Mouse (Mus musculus) kidney, postnatal 10 days (tissue): Measurements from ENCODE around the gene Rgs14.

Experiments
- DNase-seq: peaks from one replicate; pipeline ENCODE4 v3.0.0; 2021; ENCODE audit warnings: mixed read lengths

The Rgs14 gene

DNA sequence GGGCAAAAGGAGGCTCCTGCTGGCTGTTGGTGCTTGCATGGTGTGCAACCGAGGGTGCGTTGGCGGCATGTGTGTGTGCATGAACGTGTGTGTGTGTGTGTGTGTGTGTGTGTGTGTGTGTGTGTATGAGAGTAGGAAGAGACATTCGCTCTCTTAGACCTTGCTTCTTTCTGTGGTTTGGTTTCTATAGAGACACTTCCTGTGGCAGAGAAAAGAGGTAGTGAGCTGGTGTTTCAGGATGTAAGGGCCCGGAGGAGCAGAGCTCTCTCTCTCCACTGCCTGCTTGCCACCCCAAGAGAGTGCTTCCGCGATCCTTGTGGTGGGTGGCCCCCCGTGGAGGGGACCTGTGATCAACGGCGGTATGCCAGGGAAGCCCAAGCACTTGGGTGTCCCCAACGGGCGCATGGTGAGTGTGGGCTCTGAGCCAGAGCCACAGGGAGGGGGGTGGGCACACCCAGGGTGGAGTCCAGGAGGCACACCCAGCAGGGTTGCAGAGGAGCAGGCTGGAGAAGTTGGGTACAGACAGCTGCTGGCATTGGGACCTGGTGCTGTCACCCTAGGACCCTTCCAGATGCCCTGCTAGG, at the start of gene Rgs14:
Gene Rgs14 (plus strand): TSS at position 202 of the 584 bp plus-strand sequence.
- peak; percentile 24 for DNase-seq

DNA sequence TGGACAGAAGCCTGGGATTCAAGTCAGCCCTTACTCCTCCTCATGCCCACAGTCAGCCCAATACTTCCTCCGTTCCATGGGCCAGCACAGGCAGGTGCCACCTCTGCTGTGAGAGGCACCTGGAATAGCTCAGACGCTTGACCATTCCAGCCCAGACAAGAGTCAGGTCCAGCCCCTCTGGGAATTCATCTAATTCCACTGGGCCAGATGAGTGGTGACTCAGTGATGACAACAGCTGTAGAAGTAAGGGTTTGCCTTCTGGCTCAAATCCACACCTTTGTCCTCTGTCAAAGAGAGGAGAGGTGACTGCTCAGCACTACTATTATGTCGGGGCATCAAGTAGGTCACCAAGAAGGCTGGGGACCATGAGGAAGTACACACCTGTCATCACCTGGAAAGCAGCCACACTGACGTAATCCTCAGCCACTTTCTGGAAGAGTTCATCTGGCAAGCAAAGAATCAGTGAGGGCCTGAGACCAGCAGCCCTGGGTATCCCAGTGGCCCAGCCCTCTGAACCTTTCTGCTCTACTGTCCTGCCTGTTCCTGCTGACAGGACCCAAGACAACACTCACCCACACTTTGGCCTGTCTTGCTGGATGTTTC, 49.5 kb upstream of the Rgs14 start, which contains the start of gene Prelid1:
Gene Prelid1 (plus strand): TSS at position 570 of the 603 bp plus-strand sequence.
- no peak for DNase-seq

DNA sequence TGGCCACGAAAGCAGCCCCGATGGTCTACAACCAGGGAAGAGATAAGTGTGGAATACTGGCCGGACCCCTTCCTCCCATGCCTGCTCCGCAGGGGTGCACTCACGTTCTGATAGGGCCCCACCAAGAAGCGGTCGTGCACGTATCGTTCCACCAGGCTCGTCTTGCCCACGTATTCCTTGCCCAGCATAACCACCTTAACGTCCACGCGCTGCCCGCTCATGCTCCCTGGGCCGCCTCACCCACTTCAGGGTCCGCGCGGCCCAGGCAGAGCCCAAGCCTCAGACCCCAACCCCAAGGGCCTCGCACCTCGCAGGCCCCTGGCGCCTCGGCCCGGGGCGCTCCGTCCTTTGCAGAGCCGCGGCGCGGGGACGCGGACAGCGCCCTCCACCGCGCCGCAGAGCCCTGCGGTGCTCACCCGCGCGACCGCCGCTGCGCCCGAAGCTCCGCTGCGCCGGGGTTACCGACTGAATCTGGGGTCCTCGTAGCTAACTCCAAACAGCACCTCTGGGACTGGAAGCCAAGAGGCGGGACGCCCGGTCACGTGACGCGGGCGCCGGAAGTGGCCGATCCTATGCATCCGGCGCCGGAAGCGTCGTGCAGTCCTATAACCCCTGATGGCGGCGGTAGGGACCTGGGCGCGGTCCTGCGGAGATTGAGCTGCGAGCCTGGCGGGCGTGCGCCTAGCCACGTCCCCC, 48.0 kb upstream of the Rgs14 start, which contains the start of gene Rab24:
Gene Rab24 (minus strand): TSS at position 513 of the 696 bp plus-strand sequence.
- DNase-seq: peak; percentile 95

DNA sequence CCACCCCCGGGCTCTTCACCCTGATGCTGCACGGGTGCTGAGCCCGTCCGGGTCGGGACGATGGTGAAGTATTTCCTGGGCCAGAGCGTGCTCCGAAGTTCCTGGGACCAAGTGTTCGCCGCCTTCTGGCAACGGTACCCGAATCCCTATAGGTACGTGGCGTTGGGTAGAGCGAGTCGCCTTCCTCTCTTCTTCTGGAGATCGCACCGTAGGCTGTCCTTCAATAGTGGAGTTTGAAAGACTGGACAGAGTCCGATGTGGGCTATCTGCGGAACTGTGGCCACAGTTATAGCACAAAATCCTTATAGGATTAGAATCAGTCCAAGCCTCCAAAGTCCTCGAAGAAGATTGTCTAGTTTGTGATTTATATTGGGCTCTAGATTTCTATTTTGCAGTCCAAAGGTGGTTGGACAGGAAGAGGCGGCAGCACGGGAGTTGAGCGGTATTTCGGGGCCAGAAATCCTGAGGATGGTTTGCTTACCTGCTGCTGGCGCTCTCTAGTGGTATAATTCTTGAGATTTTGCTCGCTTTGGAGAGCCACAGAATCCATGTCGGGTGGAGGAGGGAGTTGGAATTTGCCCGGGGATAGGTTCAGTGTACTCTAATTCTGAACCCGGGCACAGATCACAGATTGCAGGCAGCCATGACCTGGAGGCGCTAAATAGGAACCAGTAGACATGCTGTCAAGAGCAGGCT, 47.3 kb upstream of the Rgs14 start:
- DNase-seq: peak; percentile 64

DNA sequence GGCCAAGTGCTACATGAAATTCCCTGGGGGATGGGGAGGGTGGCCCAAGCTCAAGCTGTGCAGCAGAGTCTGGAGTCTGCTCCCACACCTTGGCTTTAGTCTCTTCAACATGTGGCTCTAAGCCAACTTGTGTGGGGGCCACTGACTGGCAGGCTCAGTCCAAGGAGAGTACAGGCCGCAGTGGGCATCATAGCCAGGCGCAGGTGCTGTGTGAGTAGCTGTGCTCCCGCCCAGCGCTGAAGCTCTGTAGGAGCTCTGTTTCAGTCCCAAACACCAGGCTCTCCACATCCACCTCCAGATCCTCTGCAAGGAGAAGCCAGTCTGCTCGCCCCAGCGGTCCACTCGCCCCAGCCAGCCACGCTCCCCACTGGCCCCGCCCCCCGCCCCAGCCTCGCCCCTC, 43.9 kb upstream of the Rgs14 start:
- DNase-seq: peak; percentile 50

DNA sequence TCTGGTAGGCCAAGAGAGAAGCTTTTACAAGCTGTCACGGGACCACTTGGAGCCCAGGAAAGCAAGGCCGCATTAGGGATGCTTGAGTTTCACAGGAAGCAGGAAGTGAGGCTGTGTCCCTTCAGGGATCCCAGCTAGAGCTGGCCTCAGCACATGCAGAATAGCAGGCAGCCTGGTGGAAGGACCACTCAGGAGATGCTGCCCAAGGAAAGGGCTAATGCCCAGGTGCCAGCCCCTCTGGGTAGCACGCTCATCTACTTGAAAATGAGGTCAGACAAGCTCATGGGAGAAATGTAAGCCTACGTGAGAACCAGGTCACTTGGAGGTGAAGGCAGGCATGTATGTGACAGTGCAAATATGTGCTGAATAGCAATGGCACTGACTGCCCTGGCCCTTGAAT, 42.4 kb upstream of the Rgs14 start:
- no peak for DNase-seq

DNA sequence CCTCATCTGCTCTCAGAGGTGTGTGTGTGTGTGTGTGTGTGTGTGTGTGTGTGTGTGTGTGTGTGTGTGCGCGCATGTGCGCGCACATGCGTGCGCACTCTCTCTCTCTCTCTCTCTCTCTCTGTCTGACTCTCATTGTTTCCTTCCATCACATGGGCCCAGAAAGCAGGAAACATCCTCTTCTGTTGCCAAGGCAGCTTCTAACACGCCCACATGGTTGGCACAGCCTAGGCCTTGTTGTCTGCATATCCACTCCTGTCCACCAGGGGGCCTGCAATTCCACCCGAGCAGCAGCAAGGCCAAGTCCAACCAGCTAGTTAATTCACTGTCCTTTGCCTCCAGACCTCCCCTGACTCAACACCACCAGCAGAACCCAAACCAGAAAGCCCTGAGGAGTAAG, 41.9 kb upstream of the Rgs14 start:
- DNase-seq: peak; percentile 87

DNA sequence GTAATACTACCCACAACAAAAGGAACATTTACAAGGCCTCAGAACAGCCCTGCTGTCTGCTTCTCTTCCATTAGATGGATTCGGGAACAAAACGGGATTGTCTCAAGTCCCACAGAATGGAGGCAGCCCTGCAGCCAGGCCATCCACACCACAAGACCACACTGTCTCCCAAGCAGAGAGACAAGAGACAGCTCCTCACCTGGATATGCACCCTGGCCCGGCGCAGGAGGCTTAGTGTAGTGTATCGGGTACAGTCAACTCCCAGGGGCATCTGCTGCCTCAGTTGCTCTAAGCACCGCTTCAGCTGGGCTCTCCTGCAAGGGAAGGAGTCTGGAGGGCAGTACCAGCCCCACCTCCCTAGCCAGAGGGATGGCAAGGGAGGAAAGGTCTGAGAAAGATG, 41.4 kb upstream of the Rgs14 start:
- DNase-seq: no peak

DNA sequence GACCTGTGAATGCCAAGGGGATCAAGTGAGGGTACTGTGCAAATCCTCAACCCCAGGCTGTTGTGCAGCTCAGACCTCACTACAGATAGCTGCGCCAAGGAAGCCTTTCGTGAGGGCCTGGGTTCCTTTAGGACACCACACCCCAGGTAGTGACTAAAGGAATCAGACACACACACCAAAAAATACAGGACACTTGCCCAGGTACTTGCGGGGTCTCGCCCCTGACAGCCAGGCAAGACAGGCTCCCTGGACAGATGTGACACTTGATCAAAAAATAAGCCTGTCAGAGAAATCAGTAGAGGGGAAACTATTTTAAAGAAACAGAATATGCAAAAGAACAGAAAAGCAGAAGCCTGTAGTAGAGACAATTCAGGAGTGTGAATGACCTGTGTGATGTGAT, 40.9 kb upstream of the Rgs14 start:
- DNase-seq: no peak

DNA sequence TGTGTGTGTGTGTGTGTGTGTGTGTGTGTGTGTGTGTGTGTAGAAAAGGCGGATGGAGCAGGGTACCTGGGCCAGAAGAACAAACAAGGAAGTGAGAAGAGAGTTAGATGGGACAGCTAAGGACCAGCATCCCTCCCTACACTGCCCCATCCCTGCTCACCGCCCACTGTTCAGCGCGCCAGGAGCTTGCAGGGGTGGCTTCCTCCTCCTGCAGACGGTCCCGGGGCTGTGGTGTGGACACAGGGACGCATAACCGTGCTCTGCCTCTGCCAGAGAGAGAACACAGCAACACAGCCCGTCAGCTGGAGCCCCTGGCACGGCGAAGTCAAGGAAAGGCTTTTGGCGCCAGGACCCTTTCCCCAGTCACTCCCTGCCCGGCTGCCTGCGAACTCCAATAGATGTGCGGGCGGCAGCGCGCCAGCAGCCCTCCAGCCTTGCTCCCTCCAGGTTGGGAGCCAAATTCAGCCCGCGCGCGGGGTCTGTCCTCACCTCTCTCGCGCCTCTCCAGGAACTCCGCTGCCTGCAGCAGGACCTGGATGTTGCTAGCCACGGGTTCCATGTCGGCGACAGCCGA, 40.3 kb upstream of the Rgs14 start:
- DNase-seq: no peak

DNA sequence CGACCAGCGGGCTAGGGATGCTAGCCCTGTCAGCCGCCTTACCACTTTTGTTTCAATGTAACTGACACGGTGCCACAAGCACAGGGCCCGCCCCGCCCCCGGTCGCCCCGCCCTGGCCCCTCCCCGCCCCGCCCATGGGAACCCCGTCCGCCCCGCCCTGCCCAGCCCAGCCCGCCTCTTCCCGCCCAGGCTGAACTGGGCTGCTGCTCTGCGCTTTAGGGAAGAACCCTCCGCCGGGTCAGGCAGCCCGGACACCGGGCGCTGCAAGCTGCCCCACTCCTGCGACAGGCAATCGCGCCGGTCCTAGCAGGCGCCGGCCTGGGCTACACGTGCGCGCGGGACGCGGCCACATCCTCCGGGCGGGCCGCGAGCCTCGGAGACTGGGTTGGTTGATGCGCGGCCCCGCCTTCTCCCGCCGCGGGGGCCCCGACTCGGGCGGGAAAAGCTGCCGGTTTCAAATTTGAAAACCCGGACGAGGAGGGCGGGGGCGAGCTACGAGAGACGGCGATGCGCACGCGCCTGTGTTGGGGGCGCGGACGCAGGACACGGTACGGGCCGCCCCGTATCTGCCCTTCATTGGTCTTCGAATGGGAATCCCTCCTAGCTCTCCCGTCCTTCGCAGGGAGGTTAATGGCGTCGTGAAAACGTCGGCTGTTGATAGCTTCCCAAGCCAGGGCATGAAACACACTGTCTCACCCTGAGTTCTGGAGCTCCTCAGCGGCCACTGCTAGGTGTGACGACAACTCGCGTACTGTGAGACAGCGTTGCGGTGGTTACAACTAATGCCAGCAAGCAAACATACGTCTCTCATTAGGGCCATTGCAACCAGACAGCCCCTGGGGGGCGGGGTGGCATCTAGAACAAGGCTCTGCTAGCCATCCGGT, 39.6 kb upstream of the Rgs14 start, which contains the start of gene Mxd3:
Gene Mxd3 (minus strand): TSS at position 141 of the 884 bp plus-strand sequence.
- DNase-seq: peak; percentile 91

DNA sequence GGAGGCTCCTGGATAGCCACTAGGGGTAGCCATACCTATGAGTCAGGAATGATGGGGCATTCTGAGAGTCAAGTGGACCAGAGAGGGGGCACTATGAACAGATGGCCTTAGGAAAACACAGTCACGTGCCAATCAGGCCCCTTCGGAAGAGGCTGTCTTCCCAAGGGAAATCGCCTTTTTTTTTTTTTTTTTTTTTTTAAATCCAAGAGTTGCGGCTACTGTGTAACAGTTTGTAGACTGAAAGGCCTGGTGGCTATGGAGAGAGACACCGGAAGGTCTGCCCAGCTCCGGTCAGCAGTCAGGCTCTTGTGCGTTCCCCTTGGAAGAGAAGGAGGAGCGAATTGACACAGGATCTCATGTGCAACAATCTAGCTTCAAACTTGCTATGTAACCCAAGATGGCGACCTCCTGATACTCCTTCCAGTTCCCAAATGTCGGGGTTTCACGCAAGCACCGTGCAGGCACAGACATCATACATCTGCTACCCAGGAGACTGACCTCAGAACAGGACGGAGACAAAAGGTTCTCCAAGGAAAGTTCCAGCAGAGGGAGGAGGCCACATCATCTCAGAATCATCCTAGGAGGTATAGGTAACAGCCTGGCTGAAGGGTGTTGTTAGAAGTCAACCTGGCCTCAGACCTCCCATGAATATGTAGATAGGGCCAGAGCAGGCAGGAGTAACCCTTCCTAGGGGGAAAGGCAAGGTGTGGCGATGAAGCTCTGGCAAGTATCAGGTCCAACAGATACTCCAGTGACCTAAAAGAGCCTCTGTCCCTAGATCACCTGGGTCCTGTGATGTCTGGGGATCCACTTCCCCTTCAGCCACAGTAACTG, 38.7 kb upstream of the Rgs14 start:
- DNase-seq: no peak

DNA sequence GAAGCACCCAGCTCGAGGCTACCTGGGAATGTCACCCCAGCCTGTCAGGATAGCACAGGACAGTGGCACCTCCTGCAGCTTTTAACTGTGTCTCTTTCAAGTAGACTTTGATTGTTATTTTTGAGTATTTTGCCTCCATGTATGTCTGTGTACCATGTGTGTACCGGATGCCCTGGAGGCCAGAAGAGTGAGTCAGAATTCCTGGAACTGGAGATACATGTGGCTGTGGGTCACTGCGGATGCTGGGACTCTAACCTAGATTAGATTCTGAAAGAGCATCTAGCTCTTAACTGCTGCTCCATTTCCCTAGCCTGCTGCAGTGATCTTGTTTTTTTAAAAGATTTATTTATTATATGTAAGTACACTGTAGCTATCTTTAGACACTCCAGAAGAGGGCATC, 37.2 kb upstream of the Rgs14 start:
- no peak for DNase-seq

DNA sequence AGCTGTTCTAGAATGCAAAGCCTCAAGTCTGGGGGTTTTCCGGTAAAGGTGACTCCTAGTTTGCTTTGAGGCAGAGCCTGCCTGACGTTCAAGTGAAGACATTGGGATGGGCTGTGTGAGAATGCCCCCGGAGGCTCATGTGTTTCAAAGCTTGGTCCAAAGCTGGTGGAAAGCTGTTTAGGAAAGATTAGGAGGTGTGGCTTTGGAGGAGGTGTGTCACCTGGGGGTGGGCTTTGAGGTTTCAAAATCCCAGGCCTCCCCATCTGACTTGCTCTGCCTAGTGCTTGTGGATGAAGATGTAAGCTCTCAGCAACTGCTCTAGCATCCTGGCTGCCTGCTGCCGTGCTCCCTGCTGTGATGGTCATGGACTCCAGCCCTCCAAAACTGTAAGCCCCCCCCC, 33.8 kb upstream of the Rgs14 start:
- DNase-seq: no peak

DNA sequence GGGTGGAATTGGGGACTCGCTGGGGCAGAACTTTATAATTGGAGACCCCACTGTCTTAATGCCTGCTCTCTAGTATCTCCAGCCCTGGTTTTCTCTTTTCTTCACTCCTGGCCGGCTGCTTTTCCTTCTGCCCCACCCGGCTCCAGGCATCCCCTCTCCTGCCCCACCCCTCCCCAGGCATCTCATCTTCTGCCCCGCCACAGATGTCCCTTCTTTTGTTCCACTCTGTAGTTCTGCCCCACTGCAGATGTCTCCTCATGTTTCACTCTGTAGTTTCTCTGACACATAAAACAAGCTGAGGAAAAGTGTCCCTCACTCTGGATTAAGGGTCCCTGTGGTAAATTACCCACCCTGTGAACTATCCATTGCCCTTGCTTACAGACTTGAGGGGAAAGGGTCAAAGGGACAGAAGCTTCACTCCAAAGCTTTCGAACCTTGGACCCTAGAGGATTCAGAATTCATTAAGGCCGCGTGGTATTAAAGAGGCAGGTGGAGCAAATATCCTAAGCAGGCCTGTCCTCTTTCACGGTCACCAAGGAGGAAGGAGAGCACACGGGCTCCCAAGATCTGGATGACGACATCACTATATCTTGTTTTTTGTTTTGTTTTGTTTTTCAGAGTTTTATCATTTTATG, 32.1 kb upstream of the Rgs14 start:
- DNase-seq: no peak

DNA sequence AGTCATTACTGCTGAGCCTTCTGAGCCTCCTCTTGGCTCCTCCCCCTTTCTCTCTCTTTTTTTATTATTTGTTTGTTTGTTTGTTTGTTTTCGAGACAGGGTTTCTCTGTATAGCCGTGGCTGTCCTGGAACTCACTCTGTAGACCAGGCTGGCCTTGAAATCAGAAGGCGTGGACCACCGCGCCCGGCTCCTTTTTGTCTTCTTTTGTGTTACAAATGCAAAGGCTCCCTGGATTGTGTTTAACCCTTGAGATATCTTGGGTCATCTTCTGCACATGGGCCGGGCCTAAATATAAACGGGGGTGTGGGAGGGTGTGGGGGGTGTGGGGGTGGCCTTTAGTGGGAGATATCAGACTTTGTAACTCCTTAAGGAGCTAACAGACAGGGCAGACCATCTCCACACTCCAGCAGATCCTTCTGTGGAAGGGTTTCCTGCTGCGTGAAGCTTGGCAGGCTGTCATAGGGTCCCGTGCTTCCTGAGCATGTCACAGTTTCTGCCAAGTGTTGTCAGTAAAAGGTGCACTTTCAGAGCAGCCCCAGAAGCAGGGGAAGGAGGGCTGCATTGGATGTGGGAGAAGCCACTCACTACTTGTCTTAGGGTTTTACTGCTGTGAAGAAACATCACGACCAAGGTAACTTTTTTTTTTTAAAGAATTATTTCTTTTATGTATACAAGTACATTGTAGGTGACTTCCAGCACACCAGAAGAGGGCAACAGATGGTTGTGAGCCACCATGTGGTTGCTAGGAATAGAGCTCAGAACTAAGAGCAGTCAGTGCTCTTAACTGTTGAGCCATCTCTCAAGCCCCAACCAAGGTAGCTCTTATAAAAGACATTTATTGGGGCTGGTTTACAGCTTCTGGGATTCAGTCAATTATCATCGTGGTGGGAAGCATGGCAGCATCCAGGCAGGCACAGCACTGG, 31.1 kb upstream of the Rgs14 start:
- DNase-seq: no peak

DNA sequence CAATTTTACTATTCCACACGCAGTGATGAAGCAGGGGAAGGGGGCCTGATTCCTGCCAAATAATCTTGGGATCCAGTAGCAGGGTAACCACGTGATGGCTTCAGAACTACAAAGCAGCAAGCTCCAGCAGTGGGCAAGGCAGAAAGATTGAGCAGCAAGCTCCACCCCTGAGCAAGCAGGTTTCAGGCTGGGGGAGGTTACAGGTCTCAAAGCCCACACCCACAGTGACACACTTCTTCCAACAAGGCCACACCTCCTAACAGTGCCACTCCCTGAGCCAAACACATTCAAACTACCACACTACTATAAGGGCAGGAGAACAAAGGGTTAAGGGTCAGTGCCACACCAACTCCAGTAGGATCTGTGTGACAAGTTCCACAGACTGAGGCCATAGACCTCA, 30.3 kb upstream of the Rgs14 start:
- no peak for DNase-seq

DNA sequence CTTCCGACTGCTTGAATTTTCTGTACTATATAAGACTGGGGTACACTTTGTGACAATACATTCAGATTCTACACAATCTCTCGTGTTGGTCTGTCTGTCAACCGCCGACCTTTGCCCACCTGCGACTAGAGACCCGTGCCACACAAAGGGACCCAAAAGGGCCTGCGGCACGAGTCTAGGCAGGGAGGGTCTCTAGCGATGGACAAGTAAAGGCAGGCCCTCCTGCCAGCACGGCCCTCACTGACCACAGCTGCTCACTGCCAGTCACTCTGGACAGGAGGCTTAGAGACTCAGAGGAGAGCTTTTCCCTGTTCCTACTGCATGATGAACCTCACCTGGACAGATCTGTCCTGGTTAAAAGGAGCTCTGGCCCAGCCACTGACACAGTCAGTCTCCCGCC, 27.1 kb upstream of the Rgs14 start:
- DNase-seq: no peak

DNA sequence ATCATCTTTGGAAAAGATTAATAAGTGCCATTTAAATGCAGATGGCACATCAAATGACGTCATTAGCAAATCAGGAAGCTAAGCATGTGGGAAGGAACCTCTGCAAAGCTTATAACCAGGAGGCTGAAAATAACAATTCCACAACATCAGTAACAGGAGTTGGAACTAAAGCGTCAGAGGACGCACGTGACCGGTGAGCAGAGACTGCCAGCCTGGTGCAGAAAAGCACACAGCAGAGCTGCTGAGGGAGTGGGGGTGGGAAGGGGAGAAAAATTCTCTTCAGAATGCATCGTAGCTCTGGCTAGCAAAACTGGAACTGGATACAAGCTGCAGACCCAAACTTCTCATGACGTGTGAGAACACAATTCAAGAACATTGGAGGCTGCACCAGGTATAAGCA, 25.2 kb upstream of the Rgs14 start:
- DNase-seq: no peak

DNA sequence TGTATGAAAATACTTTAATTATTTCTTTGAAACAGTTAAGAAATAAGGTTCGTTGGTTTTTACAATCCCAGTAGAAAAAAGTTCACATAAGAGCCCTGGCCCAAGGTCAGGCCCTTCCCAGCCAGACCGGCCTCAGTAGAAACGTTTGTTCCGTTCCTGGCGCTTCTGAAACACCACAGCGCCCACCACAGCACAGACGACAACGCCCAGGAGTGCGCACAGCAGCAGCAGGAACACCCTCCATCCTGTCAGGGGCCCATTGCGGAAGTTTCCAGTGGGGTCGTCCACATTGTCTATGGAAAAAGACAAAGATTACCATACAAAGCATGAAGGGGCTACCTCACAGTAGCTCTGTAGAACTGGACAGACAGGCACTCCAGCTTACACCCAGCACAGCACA, 22.8 kb upstream of the Rgs14 start:
- no peak for DNase-seq
